8 mouse cellular contexts compared by ENCODE assay signal in genomic region chrX:101273875-101274738, GRCm38 (mm10). TPM values are rescaled to one million over a fixed set of nuclear protein-coding genes. Genes with fewer than 3 reads are reported as not detected.
A peak's percentile ranks its signal among the peaks of the same experiment; 100 is the strongest.
DNase-seq lines count a peak whose midpoint lies in the region; ATAC-seq and TF ChIP-seq lines count a peak whose summit lies in the region.

Med12 (plus strand) TSS chrX:101274030.

- ATAC-seq in activated CD4-positive, CD25-positive, alpha-beta regulatory T cell, adult 4 months, result peak; percentile 90
- peak; percentile 99 for ATAC-seq in megakaryocyte progenitor cell, adult 5-6 weeks (replicated peaks; ENCODE audit: poor library complexity)

- H3K4me1 ChIP-seq in cortical plate, adult 2 months (ENCODE audit: control insufficient read depth, insufficient read depth, low read length), result peaks cover 2% of the 10 kb centered on the region; the same call in 1 of the 2 replicates

- DNase-seq in gastrocnemius, postnatal 10 days, result peak; percentile 82
- DNase-seq in induced T-regulatory cell, adult 2 months (ENCODE audit: low read depth), result peak; percentile 90
- DNase-seq in left cerebral cortex, adult 9 months (ENCODE audit: low spot score in 2 of 2), result peak; percentile 45 to 76
- DNase-seq in right cerebral cortex, postnatal 14 days, result peak; percentile 77
- peak; percentile 81 to 90 for DNase-seq in urinary bladder, postnatal 36 days (ENCODE audit: low spot score in 2 of 2)

- H3K27ac ChIP-seq in cortical plate, adult 2 months (ENCODE audit: insufficient read depth, low read length), result no peak within 1 kb of the TSS

- no peak for TF ChIP-seq POLR2A in cortical plate, adult 2 months (IDR thresholded peaks at IDR 0.05; ENCODE audit: extremely low read depth, insufficient read depth, low read length)

- H3K4me3 ChIP-seq in cortical plate, adult 2 months (ENCODE audit: insufficient read depth, low read length), result peak within 1 kb of the TSS; percentile 90

- no peak for TF ChIP-seq CTCF in cortical plate, adult 2 months (IDR thresholded peaks at IDR 0.05; ENCODE audit: extremely low read depth, insufficient read depth, low read length)

RNA-seq across cellular contexts. Expression of gene Med12, which starts in this region (rescaled TPM):
- 10 to 100 TPM; 61.4 to 95.8 TPM for polyA plus RNA-seq in activated CD4-positive, CD25-positive, alpha-beta regulatory T cell, adult 4 months (2017; shearing (Covaris generic))
- polyA plus RNA-seq in cortical plate, adult 2 months (2012; rRNA removed), result 31.6 and 33.1 TPM in 2 replicates
- total RNA-seq in gastrocnemius, postnatal 10 days (2021), result 10 to 100 TPM; 25.6 to 28.8 TPM
- total RNA-seq in megakaryocyte progenitor cell, adult 5-6 weeks (2015), result 54.0 and 64.0 TPM in 2 replicates
- 29.2 and 31.6 TPM in 2 replicates for total RNA-seq in megakaryocyte progenitor cell, adult 5-6 weeks (2017)
